Mouse (Mus musculus): ENCODE results near the gene Fpr1.
"Not testable (repeated sequence)": the region's sequence is repeated elsewhere in the genome, so short reads cannot be mapped to it uniquely, and the experiment has no call there.

Gene Fpr1

DNA sequence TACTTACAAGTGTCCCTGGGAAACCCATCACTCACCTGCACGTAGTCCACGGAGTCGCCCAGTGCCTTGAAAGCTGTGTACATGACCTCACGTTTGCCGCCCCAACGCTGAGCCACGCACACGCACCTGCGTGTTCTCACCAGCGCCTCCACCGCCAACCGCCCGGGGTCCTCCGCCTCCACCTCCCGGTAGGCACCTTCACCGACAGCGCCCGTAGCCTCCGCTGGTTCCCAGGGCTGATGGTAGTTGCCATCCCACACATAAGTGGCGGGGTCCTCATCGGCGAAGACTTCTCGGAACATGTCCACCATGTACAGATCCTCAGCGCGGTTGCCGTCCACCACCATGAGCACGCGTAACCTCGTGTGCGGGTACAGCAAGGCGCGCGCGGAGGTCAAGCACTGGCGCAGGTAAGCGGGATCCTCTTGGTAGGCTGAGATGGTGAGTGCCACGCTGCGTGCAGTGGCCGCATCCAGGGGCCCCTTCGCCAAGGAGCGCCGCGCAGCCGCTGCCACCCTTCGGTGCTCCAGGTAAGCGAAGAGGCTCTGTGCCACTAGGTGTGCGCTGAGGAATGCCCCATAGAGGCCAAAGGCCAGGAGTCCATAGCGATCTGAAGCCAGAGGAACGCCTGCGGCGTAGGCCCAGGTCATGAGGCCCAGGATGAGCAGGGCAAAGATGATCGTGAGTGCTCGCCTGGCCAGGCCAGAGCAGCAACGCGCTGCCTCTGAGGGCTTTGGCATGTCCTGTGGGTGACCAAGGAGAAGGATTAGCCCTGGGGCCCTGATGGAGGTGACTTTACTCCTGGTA is 33.6 kb downstream of the Fpr1 start:
- no peak for DNase-seq (ENCODE audit: low spot score in 2 of 2)

DNA sequence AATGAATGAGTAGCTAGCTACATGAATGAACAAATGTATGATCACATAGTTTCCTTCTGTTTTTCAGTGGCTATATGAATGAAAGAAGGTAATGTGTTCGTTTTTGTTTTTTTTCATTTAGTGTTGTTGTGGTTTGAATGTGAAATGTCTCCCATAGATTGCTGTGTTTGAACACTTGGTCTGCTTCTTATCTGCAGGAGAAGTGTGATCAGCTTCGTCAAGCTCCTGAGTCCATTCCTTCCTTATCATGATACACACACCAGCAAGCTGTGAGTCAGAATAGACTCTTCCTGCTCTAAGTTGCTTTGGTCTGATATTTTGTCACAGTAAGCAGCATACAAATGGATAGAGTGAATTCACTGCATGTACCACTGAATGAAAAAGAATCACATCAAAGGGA is 34.8 kb downstream of the Fpr1 start:
- no peak for DNase-seq (ENCODE audit: low spot score in 2 of 2)

DNA sequence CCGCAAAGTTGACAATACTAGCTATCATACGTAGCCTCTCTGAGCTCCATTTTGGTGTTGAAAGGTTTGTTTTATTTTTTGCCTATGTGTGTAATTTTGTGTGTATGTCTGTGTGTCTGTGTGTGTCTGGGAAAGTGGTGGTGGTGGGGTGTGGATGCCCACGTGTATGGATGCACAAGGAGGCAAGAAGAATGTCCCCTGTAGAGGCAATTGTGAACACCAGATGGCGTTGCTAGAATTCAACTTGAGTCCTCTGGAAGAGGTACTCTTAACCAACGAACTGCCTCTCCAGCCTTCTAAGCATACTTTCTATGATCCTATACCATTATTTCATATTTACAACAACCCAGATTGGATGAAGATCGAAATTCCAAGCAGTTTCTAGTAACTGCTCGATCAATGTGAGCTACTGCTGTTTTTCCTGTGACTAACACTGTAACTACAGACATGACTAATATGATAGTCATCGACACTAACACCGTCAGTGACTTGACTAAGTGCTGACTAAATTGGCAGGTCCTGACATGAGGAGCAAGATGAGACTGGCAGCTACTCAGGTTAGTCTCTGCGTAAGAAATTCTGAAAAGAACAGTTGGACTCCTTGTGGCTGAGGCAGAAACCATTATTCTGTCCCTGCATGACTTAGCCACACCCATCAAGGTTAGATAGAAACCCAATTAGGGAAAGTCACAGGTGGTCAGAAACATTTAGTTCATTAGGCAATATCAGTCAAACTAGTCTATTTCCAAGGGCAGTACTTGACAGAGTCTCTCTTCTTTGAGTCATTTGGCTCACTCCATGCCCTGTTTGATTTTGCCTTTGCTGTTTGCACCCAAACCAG is 38.3 kb downstream of the Fpr1 start:
- DNase-seq (ENCODE audit: low spot score in 2 of 2), result no peak

DNA sequence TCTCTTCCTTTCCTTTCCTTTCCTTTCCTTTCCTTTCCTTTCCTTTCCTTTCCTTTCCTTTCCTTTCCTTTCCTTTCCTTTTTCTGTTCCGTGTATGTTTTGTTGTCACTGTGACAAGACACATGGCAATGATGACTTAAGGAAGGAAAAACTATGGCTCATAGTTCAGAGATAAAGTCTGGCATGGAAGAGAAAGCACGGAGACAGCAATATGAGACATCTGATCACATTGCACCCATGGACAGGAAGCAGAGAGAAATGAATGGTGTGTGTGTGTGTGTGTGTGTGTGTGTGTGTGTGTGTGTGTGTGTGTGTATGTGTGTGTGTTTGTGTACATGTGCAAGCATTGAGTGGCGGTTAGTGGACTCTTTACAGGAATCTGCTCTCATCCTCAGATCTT is 39.1 kb downstream of the Fpr1 start:
- not testable (repeated sequence) for DNase-seq (ENCODE audit: low spot score in 2 of 2)

DNA sequence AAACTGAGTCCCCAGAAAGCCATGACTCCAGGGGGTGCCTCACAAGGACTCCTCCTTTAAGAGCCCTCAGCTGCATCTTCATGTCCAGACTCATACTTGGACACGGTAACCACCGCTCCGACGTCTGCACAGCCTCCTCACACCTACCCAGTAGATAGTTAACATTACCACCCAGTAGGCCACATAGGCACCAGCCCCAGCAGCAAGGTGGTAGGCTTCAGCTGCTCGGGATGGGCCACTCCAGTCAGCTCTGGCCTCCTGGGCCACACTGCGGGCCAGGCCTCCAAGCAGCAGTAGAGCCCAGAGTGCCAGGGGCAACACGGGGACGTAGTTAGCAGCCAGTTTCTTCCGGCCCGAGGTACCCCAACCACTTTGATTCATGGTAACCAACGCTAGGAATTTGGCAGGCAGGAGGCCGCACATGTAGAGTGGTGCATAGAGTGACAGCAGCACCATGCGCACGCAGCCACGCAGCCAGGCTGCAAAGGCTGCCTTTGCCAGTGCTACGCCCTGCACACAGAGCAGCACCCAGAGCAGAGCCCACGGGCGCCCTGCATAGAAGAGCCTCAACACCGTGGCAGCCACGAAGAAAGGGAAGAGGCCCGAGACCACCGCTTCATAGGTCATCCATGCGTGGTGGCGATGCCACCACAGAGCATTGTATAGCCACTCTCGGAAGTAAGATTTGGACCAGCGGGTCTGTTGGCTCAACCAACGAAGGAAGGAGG is 40.0 kb downstream of the Fpr1 start:
- no peak for DNase-seq (ENCODE audit: low spot score in 2 of 2)

DNA sequence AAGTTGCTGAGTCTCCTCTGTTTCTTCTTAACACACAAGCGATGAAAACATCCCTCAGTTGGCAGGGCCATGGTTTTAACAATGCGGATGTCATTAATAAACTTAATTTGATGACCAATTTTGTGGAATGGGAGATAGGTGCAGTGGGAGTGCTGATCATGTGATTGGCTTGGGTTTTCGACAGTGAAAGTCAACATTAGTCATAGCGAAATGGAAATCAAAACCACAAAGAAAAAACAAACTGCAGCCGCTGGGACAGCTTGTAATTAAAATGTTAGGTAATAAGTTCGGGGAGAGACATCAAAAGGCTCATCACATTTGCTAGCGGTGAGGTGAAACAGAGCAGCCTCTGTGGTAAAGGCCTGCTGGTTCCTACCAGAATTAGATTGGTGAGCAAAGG is 42.9 kb downstream of the Fpr1 start:
- no peak for DNase-seq (ENCODE audit: low spot score in 2 of 2)

DNA sequence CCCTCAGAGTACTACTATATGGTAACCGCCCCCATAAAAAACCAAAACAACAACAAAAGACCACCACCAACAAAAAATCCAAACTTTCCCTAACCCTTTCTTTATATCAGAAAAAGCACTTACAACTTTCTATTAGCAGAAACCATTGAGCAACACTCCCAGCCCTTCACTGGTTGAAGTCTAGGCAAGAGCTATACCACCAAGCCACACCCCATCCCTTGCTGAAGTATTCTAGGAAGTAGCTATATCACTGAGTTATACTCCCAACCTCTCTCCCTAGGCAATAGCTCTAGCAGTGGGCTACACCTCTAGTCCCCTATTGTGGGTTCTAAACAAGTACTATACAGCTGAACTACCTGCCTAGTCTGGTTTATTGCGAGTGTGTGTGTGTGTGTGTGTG is 44.5 kb downstream of the Fpr1 start:
- no peak for DNase-seq (ENCODE audit: low spot score in 2 of 2)

DNA sequence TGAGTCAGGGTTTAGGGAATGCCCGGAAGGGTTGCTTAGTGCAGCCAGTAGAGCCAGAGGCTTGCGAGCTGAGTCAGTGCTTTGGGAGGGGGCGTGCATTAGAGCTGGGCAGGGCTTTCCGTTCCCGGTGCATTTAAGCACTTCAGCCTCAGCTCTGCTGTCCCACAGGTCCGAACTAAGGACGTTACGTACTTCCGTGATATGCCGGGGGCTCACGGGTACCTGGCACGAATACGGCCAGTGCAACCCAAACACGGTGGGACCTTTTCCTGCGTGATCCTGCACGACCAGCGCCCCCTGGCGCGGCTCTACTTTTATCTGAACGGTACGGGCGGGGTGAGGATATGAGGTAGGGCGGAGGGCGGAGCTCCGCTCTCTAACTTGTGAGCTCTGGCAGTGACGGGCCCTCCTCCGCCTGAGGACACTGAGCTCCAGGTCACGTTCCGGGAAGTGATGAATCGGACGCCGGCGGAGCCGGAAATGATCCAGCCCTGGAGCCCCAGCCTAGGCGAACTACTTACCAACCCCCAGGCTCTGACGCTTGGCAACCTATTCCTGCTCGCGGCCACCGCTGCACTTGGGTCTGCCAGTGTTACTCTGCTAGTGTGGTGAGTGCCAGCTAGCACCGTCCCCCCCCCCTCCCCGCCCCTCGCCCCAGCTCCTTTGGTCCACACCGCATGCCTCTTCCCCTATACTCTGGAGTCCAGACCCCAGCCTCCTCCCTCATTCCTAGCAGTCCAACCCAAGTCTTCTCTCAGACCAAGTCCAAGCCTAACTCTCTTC is 45.6 kb downstream of the Fpr1 start:
- DNase-seq (ENCODE audit: low spot score in 2 of 2), result peak; percentile 91 to 93

DNA sequence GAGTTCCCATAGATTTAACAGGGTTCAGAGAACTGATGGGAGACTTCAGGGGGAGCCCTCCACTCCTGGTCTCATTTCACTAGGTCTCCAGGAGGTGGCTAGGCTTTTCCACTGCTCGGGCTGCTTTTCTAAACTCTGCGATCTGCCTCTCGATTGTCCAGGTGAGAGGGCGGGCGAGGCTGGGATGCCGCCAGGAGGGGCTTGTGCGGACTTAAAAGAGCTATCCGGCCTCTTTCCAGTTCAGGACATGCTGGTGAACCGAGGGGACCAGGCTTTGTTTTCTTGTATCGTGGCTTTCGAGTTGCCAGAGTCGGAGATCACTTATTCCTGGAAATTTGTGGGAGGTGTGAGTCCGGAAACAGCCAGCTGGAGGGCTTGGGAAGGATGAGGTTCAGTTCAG is 46.3 kb downstream of the Fpr1 start:
- peak in 1 of 2 experiments; percentile 14 for DNase-seq (ENCODE audit: low spot score in 2 of 2)

DNA sequence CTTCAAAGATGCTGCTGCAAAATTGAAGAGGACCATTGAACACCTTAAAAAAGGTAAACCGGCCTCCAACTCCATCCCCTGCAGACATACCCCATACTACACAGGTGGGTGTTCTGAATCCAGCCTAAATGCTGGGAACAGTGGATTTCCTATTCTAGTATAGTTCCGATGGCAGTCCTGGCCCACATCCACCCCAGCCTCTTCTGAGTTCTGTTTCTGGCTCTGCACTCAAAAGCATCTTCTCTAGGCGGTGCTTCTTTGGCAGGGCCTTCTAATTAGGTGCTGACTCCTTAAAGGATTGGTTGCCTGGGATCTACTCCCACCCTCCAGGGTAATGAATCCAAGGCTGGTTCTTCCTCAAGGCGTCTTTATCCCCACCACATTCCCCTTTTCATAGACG is 47.6 kb downstream of the Fpr1 start:
- no peak for DNase-seq (ENCODE audit: low spot score in 2 of 2)

DNA sequence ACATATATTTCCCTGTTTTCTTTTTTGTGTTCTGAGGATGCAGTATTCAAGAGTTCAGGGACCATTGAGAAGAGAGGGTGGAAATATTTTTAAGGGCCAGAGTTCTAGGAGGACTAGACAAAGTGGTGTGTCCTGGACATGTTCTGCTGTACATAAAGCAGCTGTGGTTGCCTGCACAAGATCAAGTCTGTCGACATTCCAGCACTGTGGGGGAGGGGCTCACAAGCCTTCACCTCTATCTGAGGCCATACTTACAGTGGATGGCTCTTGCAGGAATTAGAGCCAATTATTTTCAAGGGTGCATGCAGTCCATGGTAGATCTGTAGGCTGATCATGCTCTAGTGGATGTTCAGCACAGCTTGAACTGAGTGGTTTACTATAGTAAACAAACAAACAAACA is 48.8 kb downstream of the Fpr1 start:
- DNase-seq (ENCODE audit: low spot score in 2 of 2), result no peak

DNA sequence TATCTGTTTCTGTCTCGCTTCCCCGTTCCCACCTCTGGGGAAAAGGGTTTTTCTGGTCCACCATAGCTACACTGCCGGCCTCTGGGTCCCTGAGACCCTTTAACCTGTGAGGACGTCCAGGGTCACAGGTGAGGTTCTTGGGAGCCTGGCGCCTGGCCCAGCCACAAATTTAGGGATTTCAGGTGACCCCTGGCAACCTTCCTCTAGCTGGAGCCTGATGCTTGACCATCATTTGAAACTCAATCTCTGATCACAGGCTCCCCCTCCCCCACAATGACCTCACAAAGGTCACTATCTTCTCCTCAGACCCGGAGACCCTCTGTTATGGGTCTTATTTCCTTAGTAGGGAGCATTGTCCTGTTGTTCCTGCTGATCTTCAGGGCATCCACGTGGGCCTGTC is 53.0 kb downstream of the Fpr1 start:
- DNase-seq (ENCODE audit: low spot score in 2 of 2), result no peak

DNA sequence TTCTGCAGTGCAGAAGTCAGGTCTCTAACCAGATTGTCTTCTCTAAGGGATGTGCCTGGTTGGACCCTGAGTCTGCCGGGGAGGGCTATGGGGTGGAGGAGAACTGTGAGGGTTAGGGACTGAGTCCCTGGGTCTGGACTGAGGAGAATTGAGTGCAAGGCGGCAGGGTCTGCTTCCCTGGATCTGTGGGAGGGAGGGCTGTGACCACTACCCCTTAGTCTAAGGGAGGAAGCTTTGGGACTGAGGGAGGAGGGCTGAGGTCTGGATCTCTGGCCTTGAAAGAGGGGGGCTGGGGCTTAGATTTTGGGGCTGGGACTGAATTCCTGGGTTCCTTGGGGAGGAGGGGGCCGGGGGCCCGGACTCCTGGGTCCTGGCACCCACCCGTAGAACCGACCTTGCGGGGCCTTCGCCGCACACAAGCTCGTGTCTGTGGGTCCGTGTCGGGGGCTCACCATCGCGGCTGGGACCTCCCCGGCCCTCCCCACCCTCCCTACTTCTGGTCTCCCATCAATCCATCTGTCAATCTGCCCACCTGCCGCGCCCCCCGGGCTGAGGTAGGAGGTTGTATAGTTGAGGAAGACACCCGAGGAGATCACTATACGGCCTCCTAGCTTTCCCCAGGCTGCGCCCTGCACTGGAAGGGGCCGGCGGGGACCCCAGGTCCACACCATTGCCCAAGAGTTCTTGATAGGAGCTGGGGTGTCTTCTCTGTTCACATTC is 53.8 kb downstream of the Fpr1 start:
- DNase-seq (ENCODE audit: low spot score in 2 of 2), result no peak

DNA sequence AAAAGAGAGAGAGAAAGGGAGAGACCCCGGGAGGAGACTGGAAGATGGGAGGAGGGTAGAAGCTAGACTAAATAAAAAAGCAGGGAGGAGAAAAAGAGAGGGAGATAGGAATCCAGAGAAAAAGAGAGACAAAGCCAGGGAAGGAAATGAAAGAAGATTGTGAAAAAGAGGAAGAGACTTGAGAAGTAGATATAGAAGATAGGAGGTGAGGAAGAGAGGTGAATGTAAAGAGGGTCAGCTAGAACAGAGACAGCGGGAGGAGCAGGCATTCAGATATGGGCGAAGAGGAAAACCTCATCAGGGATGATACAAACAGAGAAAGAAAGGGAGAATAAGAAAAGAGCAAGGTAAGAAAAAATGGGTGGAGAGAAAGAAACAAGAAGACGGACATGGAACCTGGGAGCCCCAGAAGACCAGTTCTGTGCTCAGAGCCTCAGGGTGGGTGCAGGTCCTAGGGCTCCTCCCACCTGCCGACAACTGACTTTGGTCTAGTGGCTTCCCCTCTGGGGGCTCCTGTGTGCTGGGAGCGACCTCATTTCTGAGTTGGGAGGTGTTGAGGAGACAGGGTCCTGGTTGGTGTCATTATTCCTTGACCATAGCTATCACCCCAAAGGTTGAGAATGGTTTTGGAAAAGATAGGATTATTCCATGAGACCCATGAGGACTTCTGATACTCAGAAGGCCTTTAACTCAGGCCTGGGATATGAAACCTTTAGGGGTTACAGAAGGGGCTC is 54.5 kb downstream of the Fpr1 start:
- no peak for DNase-seq (ENCODE audit: low spot score in 2 of 2)

DNA sequence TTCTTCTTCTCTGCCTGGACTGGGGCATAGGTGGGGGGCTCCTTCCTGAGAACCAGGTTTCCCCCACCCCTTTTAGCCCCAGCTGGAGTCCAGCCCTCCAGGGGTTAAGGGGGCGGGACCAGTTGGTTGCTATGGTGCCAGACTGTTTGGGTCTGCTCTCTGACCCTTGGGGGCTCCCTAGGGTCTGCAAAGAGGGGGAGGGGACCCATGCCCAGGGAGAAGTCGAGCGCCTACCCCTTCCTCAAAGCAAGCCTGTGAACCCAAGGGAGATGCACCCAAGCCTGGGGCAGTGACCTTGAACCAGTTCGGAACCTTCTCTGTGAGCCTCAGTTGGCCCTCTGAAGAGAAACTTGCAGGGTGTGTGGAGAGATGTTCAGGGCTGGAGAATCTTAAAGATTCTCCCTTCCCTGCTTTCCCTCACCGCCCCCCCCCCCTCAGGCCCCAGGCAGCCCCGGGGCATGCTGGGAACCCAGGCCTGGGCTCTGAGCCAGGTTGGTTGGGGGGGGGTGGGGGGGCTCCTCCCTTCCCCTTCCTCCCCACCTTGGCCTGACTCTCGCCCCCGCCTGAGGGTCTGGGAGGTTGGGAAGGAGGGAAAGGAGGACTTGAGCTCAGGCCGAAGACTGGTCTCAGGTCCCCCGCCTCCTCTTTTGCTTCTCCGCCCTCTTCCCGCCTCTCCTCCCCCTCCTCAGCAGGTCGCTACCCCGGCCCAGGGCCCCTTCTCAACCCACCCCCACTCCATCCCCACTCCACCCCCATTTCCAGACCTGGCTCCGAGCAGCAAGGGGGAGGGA is 55.4 kb downstream of the Fpr1 start:
- no peak for DNase-seq (ENCODE audit: low spot score in 2 of 2)

DNA sequence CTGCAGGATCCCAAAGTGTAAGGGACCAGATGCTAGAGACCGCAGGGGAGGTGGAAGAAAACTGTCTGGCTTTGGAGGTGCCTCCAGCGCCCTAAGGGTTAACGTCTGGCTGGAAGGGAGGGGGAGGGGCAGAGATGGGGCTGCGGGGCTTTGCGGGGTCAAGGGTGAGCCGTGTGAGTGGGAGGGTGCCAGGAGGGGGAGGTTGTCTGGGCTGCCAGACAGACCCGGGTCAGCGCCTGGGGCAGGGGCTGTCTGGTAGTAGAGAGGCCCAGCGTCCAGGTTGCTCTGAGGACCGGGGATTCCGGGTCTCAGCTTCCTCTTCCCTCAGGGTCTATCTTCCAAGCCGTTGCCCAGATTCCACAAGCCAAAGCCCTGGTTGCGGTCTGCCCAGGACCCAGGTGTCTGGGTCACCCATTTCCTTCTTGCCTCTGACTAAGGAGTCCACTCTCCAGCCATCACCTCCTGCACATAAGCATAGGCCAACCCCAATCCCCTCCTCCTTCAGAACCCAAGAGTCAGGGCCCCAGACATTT is 56.0 kb downstream of the Fpr1 start:
- DNase-seq (ENCODE audit: low spot score in 2 of 2), result no peak

DNA sequence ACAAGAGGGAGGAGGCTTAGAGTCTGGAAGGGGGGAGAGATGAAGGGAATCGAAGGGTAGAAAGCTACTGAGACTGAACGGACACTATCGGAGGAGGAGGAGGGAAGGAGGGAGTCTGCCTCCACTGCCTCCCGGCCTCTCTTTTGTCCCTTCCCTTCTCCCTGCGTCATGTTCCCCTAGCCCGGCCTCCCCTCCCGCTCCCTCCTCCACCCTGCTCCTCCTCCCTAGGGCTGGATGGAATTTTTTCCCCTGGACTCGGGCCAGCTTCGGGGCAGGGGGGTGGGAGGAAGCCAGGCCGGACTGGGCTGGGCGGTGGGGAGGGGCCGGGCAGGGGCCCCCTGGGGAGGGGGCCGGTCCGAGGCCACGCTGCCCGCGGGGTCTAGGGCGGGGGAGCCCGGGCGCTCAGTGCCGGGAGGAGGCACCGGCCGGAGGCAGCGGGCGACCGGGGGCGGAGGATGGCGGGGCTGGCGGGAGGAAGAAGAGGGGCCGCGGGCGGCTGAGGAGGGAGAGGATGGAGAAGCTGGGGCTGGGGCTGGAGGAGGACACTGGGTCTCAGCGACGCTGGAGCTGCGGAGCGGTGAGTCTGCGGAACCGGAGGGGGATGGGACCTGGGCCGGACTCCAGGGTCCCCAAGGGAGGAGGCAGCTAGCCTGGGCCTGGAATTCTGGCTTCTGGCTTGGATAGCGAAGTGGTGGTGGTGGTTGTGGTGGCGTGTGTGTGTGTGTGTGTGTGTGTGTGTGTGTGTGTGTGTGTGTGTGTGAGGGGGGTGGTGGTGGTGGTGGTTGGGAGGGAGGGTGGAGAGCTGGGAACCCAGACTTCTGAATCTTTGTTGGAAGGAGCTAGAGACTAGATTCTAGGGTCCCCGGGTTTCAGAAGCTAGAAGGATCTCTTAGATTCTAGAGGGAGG is 56.7 kb downstream of the Fpr1 start, which contains the start of gene Spaca6:
Gene Spaca6 (plus strand): TSS at position 408 of the 907 bp plus-strand sequence.
- no peak for DNase-seq (ENCODE audit: low spot score in 2 of 2)
